Mouse (Mus musculus) mouse trophoblast stem cell (cell line): ENCODE results near the gene Hpca.

Experiments used
- in situ Hi-C, 2 experiments: fragments of 300-500 bp; cut with MseI, MboI; formaldehyde crosslinking; loops; 2 replicates in 1 of 2; 3 replicates in 1 of 2; pipeline ENCODE4 v1.15.1; 2025

Gene Hpca

GRCm38 (mm10) chr4:129121569-129122086 is at the start of gene Hpca:
TSS of gene Hpca (minus strand) at chr4:129122036.
- in situ Hi-C loops: no loop called here

GRCm38 (mm10) chr4:129161581-129162255 is 39.9 kb upstream of the Hpca start:
- in situ Hi-C loops: no loop called here

DNA sequence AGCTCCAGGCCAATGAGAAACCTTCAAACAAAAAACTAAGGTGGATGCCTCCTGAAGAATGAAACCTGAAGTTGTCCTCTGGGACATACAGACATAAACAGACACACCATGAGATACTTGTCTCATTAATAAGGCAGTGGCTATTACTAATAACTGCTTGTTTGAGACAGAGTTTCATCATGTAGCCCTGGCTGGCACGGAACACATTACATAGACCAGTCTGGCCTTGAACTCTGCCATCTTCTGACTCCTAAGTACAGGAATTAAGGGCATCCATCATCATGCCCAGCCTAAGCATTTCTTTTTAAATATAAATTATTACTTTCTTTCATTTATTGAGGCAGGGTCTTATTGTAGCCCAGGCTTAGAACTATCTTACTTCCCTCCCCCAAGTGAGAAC is 39.2 kb upstream of the Hpca start:
- in situ Hi-C loops: no loop called here

DNA sequence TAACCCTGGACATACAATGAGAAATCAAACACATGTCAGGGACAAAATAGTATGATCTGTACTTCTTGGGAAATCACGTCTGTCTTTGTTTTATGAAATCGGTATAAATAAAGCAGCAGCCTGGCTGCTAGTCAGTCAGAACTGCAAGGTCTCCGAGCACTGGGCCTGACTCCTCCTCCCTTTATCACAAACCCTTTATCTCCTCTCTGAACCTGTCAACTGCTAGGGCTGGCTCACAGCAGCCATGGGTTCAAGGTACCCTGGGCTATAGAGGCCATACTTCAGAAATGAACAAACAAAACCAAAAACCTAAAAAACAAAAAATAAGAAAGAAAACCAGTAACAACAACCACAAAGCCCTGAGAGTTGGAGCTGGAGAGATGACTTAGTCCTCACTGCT is 36.7 kb upstream of the Hpca start:
- in situ Hi-C loops: no loop called here

- in situ Hi-C loops: no loop called here
Measured at GRCm38 (mm10) chr4:129157541-129157940, 35.7 kb upstream of the Hpca start.

- in situ Hi-C loops: no loop called here
Measured at GRCm38 (mm10) chr4:129151276-129151811, 29.5 kb upstream of the Hpca start.

GRCm38 (mm10) chr4:129149321-129149720 is 27.5 kb upstream of the Hpca start:
- in situ Hi-C loops: no loop called here

DNA sequence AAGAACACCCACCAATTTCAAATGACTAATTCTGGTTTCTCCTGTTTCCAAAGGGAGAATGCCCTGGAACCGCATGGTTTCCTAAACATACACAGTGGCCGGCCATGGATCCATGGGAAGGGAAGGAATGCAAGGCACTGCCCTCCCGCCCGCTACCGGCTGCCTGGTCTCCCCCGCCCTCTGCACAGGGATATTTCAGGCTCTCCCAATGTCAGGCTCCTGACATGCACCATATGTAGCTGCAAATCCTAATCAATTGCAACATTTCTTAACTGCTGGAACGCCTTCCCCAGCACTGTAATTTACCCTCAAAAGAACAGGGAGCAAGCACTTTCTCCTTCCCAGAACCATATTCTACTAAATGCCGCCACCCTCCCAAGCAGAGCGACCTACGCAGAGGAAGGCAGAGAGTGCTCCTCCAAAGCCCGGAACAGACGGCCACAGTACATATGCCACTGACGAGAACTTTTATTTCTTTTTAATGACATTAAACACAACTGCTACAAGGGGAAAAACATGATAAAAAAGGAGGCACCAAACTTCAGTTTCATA is 25.8 kb upstream of the Hpca start:
- in situ Hi-C loops: no loop called here

GRCm38 (mm10) chr4:129146392-129146791 is 24.6 kb upstream of the Hpca start:
- in situ Hi-C loops: no loop called here

DNA sequence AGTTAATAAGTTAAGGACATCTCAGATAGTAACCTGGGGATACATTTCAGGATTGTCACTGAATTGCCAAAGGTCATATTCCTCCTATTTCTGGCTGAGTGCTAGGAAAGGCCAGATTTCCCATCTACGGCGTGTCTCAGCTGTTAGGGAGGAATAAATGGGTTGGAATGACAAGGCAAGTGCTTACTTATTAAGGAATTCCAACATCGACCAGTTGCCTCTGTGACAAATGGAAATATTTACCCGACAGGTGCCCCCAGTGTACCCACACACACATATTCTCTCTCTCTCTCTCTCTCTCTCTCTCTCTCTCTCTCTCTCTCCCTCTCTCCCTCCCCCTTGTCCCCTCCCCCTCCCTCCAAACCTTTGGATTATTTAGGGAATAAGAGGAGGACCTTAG is 24.1 kb upstream of the Hpca start:
- in situ Hi-C loops: no loop called here

GRCm38 (mm10) chr4:129145411-129145810 is 23.6 kb upstream of the Hpca start:
- in situ Hi-C loops: no loop called here

- in situ Hi-C loops: no loop called here
Measured at GRCm38 (mm10) chr4:129144401-129145367, 22.8 kb upstream of the Hpca start.

DNA sequence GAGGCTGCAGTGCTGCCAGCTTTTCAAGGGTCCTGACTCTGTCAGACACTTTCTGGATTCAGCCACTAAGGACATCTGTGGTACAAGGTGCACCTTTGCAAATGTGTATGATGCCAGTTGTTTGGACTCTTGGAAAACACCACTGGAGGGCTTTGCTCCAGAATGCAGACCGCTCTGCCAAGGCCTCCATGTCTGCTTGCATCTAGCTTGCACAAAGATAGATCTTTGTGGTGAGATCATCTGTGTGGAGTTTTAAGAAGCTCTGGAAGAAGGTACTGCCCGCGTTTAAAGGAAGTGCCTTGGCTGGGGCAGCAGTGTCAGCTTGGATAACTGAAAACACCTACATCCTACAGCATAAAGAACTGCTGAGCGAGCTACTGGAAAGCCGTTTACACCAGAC is 21.7 kb upstream of the Hpca start:
- in situ Hi-C loops: no loop called here

DNA sequence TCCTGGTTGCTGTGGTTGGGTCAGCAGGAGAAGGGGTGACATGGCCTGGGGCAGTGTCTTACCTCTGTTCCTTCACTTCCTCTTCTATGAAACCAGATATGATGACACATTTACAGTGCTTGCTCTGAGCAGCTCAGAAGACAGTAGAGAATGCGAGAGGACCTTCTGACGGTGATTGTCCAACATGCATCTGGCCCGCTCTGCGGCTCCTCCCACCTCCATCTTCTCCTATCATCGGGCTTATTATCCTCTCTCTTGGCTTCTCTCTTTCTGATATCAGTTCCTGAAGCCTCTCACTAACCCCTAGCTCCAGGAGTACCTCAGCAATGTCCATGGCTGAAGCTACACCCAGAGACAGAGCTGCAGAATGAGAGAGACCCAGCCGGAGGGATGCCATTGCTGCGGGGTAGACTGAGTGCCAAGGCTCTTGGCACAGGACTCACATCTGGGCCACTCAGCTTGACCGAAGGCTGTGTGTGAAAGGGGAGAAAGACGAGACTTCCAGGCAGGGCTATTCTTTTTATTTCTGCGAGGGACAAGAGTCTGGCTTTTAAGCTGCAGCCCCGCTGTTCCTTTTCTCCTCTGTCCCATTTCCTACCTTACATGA is 20.7 kb upstream of the Hpca start:
- in situ Hi-C loops: no loop called here

- in situ Hi-C loops: no loop called here
Measured at GRCm38 (mm10) chr4:129141560-129142438, 20.0 kb upstream of the Hpca start.

DNA sequence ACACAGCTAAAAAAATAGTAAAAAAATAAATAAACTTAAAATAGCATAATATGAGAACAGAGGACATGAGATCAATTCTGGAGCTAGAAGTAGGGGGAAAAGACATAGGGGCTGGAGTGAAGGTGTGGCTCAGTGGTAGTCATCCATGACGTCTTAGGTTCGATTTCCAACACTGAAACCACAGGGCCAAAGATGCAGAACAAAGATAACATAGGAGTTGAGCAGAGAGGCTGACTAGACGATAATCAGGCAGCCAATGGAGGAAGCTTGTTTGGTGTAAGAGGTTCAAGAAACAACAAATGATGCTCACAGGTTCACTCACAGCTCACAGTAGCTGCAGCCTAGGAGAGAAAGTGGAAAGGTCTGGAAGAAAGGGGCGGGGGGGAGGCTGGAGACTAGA is 19.0 kb upstream of the Hpca start:
- in situ Hi-C loops: no loop called here

GRCm38 (mm10) chr4:129139642-129140041 is 17.8 kb upstream of the Hpca start:
- in situ Hi-C loops: no loop called here

GRCm38 (mm10) chr4:129137392-129138321 is 15.8 kb upstream of the Hpca start:
- in situ Hi-C loops: no loop called here

- in situ Hi-C loops: no loop called here
Measured at GRCm38 (mm10) chr4:129136579-129137391, 14.9 kb upstream of the Hpca start, which contains the start of gene Fndc5. TSS of gene Fndc5 (plus strand) at chr4:129136999.
